Mouse (Mus musculus): ENCODE data around the gene Ell. TPM values are rescaled to one million over a fixed set of nuclear protein-coding genes. Genes with fewer than 3 reads are reported as not detected.

The Ell gene
- polyA plus RNA-seq, 1 experiment from 2014 or later, result 14.9 TPM

- H3K36me3 ChIP-seq (ENCODE audit: insufficient read depth, low read length), result peaks cover 19% of the 10 kb centered on the region
- DNase-seq (ENCODE audit: low spot score) (no peak), ATAC-seq (replicated peaks; ENCODE audit: low FRiP score, low read depth) (no peak)
- 0 out of 2 replicates have a peak, but pooled peaks cover 6% of the 10 kb centered on the region for H3K4me1 ChIP-seq (replicated peaks; ENCODE audit: insufficient read depth, low read length)
- TF ChIP-seq CTCF (IDR thresholded peaks at IDR 0.05; ENCODE audit: low read depth), result no peak
- H3K9ac ChIP-seq (ENCODE audit: low read depth, low read length), result no peak overlapping the region
- no peak overlapping the region for H3K4me3 ChIP-seq (replicated peaks; ENCODE audit: low read depth, low read length)
- no peak overlapping the region for H3K4me2 ChIP-seq (ENCODE audit: low read length)
- H3K9me3 ChIP-seq (replicated peaks; ENCODE audit: low read length), result no peaks in the 10 kb centered on the region
- 92% methylated on average over 11 of the region's 11 CpGs for WGBS
- H3K27me3 ChIP-seq (ENCODE audit: insufficient read depth, low read length), result no peaks in the 10 kb centered on the region
- H3K27ac ChIP-seq, result no peak overlapping the region
Observed at GRCm38 (mm10) chr8:70512253-70512903, 26.9 kb upstream of the Ell start.

GRCm38 (mm10) chr8:70513441-70513840 lies 25.8 kb upstream of the Ell start:
- Histone ChIP-seq H3K27ac (no peak overlapping the region), H3K4me1 (replicated peaks; ENCODE audit: insufficient read depth, low read length) (0 out of 2 replicates have a peak, but pooled peaks cover 6% of the 10 kb centered on the region), H3K9ac (ENCODE audit: low read depth, low read length) (no peak overlapping the region), H3K27me3 (ENCODE audit: insufficient read depth, low read length) (no peaks in the 10 kb centered on the region), H3K9me3 (replicated peaks; ENCODE audit: low read length) (no peaks in the 10 kb centered on the region), H3K4me3 (replicated peaks; ENCODE audit: low read depth, low read length) (no peak overlapping the region), H3K36me3 (ENCODE audit: insufficient read depth, low read length) (peaks cover 16% of the 10 kb centered on the region), H3K4me2 (ENCODE audit: low read length) (no peak overlapping the region)
- TF ChIP-seq CTCF (IDR thresholded peaks at IDR 0.05; ENCODE audit: low read depth), result no peak
- ATAC-seq (replicated peaks; ENCODE audit: low FRiP score, low read depth) (no peak), DNase-seq (ENCODE audit: low spot score) (no peak)
- WGBS, result 70% methylated on average over 2 of the region's 2 CpGs

GRCm38 (mm10) chr8:70517940-70518643 lies 21.2 kb upstream of the Ell start:
- Histone ChIP-seq H3K27me3 (ENCODE audit: insufficient read depth, low read length) (no peaks in the 10 kb centered on the region), H3K4me1 (replicated peaks; ENCODE audit: insufficient read depth, low read length) (no peaks in the 10 kb centered on the region; the same call in 1 of the 2 replicates), H3K27ac (no peak overlapping the region), H3K9me3 (replicated peaks; ENCODE audit: low read length) (no peaks in the 10 kb centered on the region), H3K36me3 (ENCODE audit: insufficient read depth, low read length) (peaks cover 16% of the 10 kb centered on the region), H3K4me2 (ENCODE audit: low read length) (no peak overlapping the region), H3K4me3 (replicated peaks; ENCODE audit: low read depth, low read length) (no peak overlapping the region), H3K9ac (ENCODE audit: low read depth, low read length) (no peak overlapping the region)
- ATAC-seq (replicated peaks; ENCODE audit: low FRiP score, low read depth), result no peak
- DNase-seq (ENCODE audit: low spot score), result no peak
- TF ChIP-seq CTCF (IDR thresholded peaks at IDR 0.05; ENCODE audit: low read depth), result no peak
- 53% methylated on average over 10 of the region's 10 CpGs for whole genome bisulfite sequencing

GRCm38 (mm10) chr8:70519043-70519442 lies 20.2 kb upstream of the Ell start:
- DNase-seq (ENCODE audit: low spot score) (no peak), ATAC-seq (replicated peaks; ENCODE audit: low FRiP score, low read depth) (no peak)
- H3K4me1 ChIP-seq (replicated peaks; ENCODE audit: insufficient read depth, low read length), result no peaks in the 10 kb centered on the region; the same call in 1 of the 2 replicates
- no peak overlapping the region for H3K4me2 ChIP-seq (ENCODE audit: low read length)
- no peaks in the 10 kb centered on the region for H3K27me3 ChIP-seq (ENCODE audit: insufficient read depth, low read length)
- no peak overlapping the region for H3K9ac ChIP-seq (ENCODE audit: low read depth, low read length)
- H3K27ac ChIP-seq, result no peak overlapping the region
- no peak for TF ChIP-seq CTCF (IDR thresholded peaks at IDR 0.05; ENCODE audit: low read depth)
- H3K36me3 ChIP-seq (ENCODE audit: insufficient read depth, low read length), result peaks cover 12% of the 10 kb centered on the region; the same call in 1 of the 2 replicates
- H3K4me3 ChIP-seq (replicated peaks; ENCODE audit: low read depth, low read length), result no peak overlapping the region
- no peaks in the 10 kb centered on the region for H3K9me3 ChIP-seq (replicated peaks; ENCODE audit: low read length)
- 91% methylated on average over 6 of the region's 6 CpGs for WGBS

GRCm38 (mm10) chr8:70519606-70520005 lies 19.7 kb upstream of the Ell start:
- no peak overlapping the region for H3K27ac ChIP-seq
- DNase-seq (ENCODE audit: low spot score) (no peak), ATAC-seq (replicated peaks; ENCODE audit: low FRiP score, low read depth) (no peak)
- H3K36me3 ChIP-seq (ENCODE audit: insufficient read depth, low read length), result peaks cover 12% of the 10 kb centered on the region; the same call in 1 of the 2 replicates
- H3K4me2 ChIP-seq (ENCODE audit: low read length), result no peak overlapping the region
- WGBS, result 78% methylated on average over 2 of the region's 2 CpGs
- H3K4me3 ChIP-seq (replicated peaks; ENCODE audit: low read depth, low read length), result no peak overlapping the region
- H3K9me3 ChIP-seq (replicated peaks; ENCODE audit: low read length), result no peaks in the 10 kb centered on the region
- TF ChIP-seq CTCF (IDR thresholded peaks at IDR 0.05; ENCODE audit: low read depth), result no peak
- no peaks in the 10 kb centered on the region for H3K27me3 ChIP-seq (ENCODE audit: insufficient read depth, low read length)
- no peaks in the 10 kb centered on the region; the same call in 1 of the 2 replicates for H3K4me1 ChIP-seq (replicated peaks; ENCODE audit: insufficient read depth, low read length)
- H3K9ac ChIP-seq (ENCODE audit: low read depth, low read length), result no peak overlapping the region

GRCm38 (mm10) chr8:70522592-70523403 lies 16.5 kb upstream of the Ell start:
- peak overlapping the region; percentile 75 for H3K9ac ChIP-seq (ENCODE audit: low read depth, low read length)
- TF ChIP-seq CTCF (IDR thresholded peaks at IDR 0.05; ENCODE audit: low read depth), result peak; percentile 81
- no peaks in the 10 kb centered on the region for H3K27me3 ChIP-seq (ENCODE audit: insufficient read depth, low read length)
- no peaks in the 10 kb centered on the region for H3K9me3 ChIP-seq (replicated peaks; ENCODE audit: low read length)
- WGBS, result under 1% methylated on average over 51 of the region's 51 CpGs
- H3K27ac ChIP-seq, result peak overlapping the region; percentile 88
- H3K4me3 ChIP-seq (replicated peaks; ENCODE audit: low read depth, low read length), result peak overlapping the region; percentile 83
- no peaks in the 10 kb centered on the region; the same call in 1 of the 2 replicates for H3K4me1 ChIP-seq (replicated peaks; ENCODE audit: insufficient read depth, low read length)
- peak; percentile 100 for DNase-seq (ENCODE audit: low spot score)
- H3K4me2 ChIP-seq (ENCODE audit: low read length), result peak overlapping the region; percentile 83
- H3K36me3 ChIP-seq (ENCODE audit: insufficient read depth, low read length), result peaks cover 5% of the 10 kb centered on the region; the same call in 1 of the 2 replicates
- peak; percentile 89 for ATAC-seq (replicated peaks; ENCODE audit: low FRiP score, low read depth)
